Mouse (Mus musculus): Measurements from ENCODE around the gene 4933434E20Rik. TPM values are rescaled to one million over a fixed set of nuclear protein-coding genes. Genes with fewer than 3 reads are reported as not detected.

4933434E20Rik gene
- total RNA-seq (2014; rRNA removed; ENCODE audit: low replicate concordance) (111 and 183 TPM in 2 replicates), polyA plus RNA-seq (2015; fragmentation: Nextera tagmentation; extraction: Ambion mirVana) (151 and 165 TPM in 2 replicates)

GRCm38 (mm10) chr3:90051441-90052350 is at the start of gene 4933434E20Rik:
TSS of gene 4933434E20Rik (plus strand) at chr3:90051636.
- no peaks in the 10 kb centered on the region for H3K27me3 ChIP-seq (ENCODE audit: control insufficient read depth, insufficient read depth, low read length)
- peaks cover 18% of the 10 kb centered on the region for H3K4me1 ChIP-seq (ENCODE audit: control insufficient read depth, insufficient read depth)
- DNase-seq (ENCODE audit: low spot score) (peak; percentile 68), ATAC-seq (ENCODE audit: insufficient read depth, low read depth) (peak; percentile 54)
- H3K9me3 ChIP-seq (replicated peaks; ENCODE audit: control insufficient read depth, low read length), result no peaks in the 10 kb centered on the region
- WGBS, result under 1% methylated on average over 33 of the region's 43 CpGs
- H3K9ac ChIP-seq (replicated peaks; ENCODE audit: low read depth, low read length), result peak within 1 kb of the TSS; percentile 98
- TF ChIP-seq CTCF (IDR thresholded peaks at IDR 0.05; ENCODE audit: low read depth) (no peak), EP300 (IDR thresholded peaks at IDR 0.05; ENCODE audit: low read depth) (no peak)
- peak within 1 kb of the TSS; percentile 70 for H3K4me2 ChIP-seq (ENCODE audit: low read depth, low read length)
- H3K27ac ChIP-seq (ENCODE audit: low read depth), result peak within 1 kb of the TSS; percentile 94
- H3K4me3 ChIP-seq (ENCODE audit: low read depth, low read length), result peak within 1 kb of the TSS; percentile 89
- H3K36me3 ChIP-seq (replicated peaks; ENCODE audit: control insufficient read depth, insufficient read depth, low read length), result peaks cover 30% of the 10 kb centered on the region

GRCm38 (mm10) chr3:90004091-90004796 is 47.2 kb upstream of the 4933434E20Rik start:
- no peaks in the 10 kb centered on the region for H3K27me3 ChIP-seq (ENCODE audit: control insufficient read depth, insufficient read depth, low read length)
- ATAC-seq (ENCODE audit: insufficient read depth, low read depth) (no peak), DNase-seq (ENCODE audit: low spot score) (no peak)
- no peak for TF ChIP-seq CTCF (IDR thresholded peaks at IDR 0.05; ENCODE audit: low read depth)
- no peak for TF ChIP-seq EP300 (IDR thresholded peaks at IDR 0.05; ENCODE audit: low read depth)
- H3K4me3 ChIP-seq (ENCODE audit: low read depth, low read length), result no peak overlapping the region
- no peak overlapping the region for H3K4me2 ChIP-seq (ENCODE audit: low read depth, low read length)
- peaks cover 78% of the 10 kb centered on the region for H3K36me3 ChIP-seq (replicated peaks; ENCODE audit: control insufficient read depth, insufficient read depth, low read length)
- H3K9me3 ChIP-seq (replicated peaks; ENCODE audit: control insufficient read depth, low read length), result no peaks in the 10 kb centered on the region
- no peak overlapping the region for H3K9ac ChIP-seq (replicated peaks; ENCODE audit: low read depth, low read length)
- peaks cover 2% of the 10 kb centered on the region; the same call in 1 of the 2 replicates for H3K4me1 ChIP-seq (ENCODE audit: control insufficient read depth, insufficient read depth)
- 65% methylated on average over 3 of the region's 3 CpGs for WGBS
- no peak overlapping the region for H3K27ac ChIP-seq (ENCODE audit: low read depth)

GRCm38 (mm10) chr3:90010291-90010690 is 41.1 kb upstream of the 4933434E20Rik start:
- no peaks in the 10 kb centered on the region for H3K27me3 ChIP-seq (ENCODE audit: control insufficient read depth, insufficient read depth, low read length)
- ATAC-seq (ENCODE audit: insufficient read depth, low read depth), result no peak

GRCm38 (mm10) chr3:90016626-90017025 is 34.8 kb upstream of the 4933434E20Rik start:
- no peak for ATAC-seq (ENCODE audit: insufficient read depth, low read depth)
- Histone ChIP-seq H3K4me3 (ENCODE audit: low read depth, low read length) (no peak overlapping the region), H3K4me1 (ENCODE audit: control insufficient read depth, insufficient read depth) (no peaks in the 10 kb centered on the region), H3K27ac (ENCODE audit: low read depth) (no peak overlapping the region), H3K4me2 (ENCODE audit: low read depth, low read length) (no peak overlapping the region), H3K27me3 (ENCODE audit: control insufficient read depth, insufficient read depth, low read length) (no peaks in the 10 kb centered on the region), H3K36me3 (replicated peaks; ENCODE audit: control insufficient read depth, insufficient read depth, low read length) (peaks cover 99% of the 10 kb centered on the region), H3K9me3 (replicated peaks; ENCODE audit: control insufficient read depth, low read length) (no peaks in the 10 kb centered on the region), H3K9ac (replicated peaks; ENCODE audit: low read depth, low read length) (no peak overlapping the region)
- no peak for TF ChIP-seq CTCF (IDR thresholded peaks at IDR 0.05; ENCODE audit: low read depth)
- no peak for TF ChIP-seq EP300 (IDR thresholded peaks at IDR 0.05; ENCODE audit: low read depth)
- 93% methylated on average over 4 of the region's 4 CpGs for WGBS
- DNase-seq (ENCODE audit: low spot score), result no peak

More at GRCm38 (mm10) chr3:90010291-90010690, 41.1 kb upstream of the 4933434E20Rik start:
- H3K4me2 ChIP-seq (ENCODE audit: low read depth, low read length), result no peak overlapping the region
- H3K4me1 ChIP-seq (ENCODE audit: control insufficient read depth, insufficient read depth), result no peaks in the 10 kb centered on the region
- DNase-seq (ENCODE audit: low spot score), result no peak
- no peak for TF ChIP-seq CTCF (IDR thresholded peaks at IDR 0.05; ENCODE audit: low read depth)
- TF ChIP-seq EP300 (IDR thresholded peaks at IDR 0.05; ENCODE audit: low read depth), result no peak
- no peaks in the 10 kb centered on the region for H3K9me3 ChIP-seq (replicated peaks; ENCODE audit: control insufficient read depth, low read length)
- H3K4me3 ChIP-seq (ENCODE audit: low read depth, low read length), result no peak overlapping the region
- no peak overlapping the region for H3K9ac ChIP-seq (replicated peaks; ENCODE audit: low read depth, low read length)
- H3K27ac ChIP-seq (ENCODE audit: low read depth), result no peak overlapping the region
- peaks cover 98% of the 10 kb centered on the region for H3K36me3 ChIP-seq (replicated peaks; ENCODE audit: control insufficient read depth, insufficient read depth, low read length)
- 46% methylated on average over 2 of the region's 2 CpGs for WGBS

GRCm38 (mm10) chr3:90034653-90035052 is 16.8 kb upstream of the 4933434E20Rik start:
- DNase-seq (ENCODE audit: low spot score) (no peak), ATAC-seq (ENCODE audit: insufficient read depth, low read depth) (no peak)
- Histone ChIP-seq H3K9ac (replicated peaks; ENCODE audit: low read depth, low read length) (no peak overlapping the region), H3K4me2 (ENCODE audit: low read depth, low read length) (no peak overlapping the region), H3K4me1 (ENCODE audit: control insufficient read depth, insufficient read depth) (no peaks in the 10 kb centered on the region), H3K36me3 (replicated peaks; ENCODE audit: control insufficient read depth, insufficient read depth, low read length) (peaks cover 86% of the 10 kb centered on the region), H3K27me3 (ENCODE audit: control insufficient read depth, insufficient read depth, low read length) (no peaks in the 10 kb centered on the region), H3K27ac (ENCODE audit: low read depth) (no peak overlapping the region), H3K4me3 (ENCODE audit: low read depth, low read length) (no peak overlapping the region), H3K9me3 (replicated peaks; ENCODE audit: control insufficient read depth, low read length) (no peaks in the 10 kb centered on the region)
- no peak for TF ChIP-seq EP300 (IDR thresholded peaks at IDR 0.05; ENCODE audit: low read depth)
- TF ChIP-seq CTCF (IDR thresholded peaks at IDR 0.05; ENCODE audit: low read depth), result no peak
- 95% methylated on average over 2 of the region's 2 CpGs for WGBS

All from heart, postnatal 0 days (tissue).